Mouse (Mus musculus) skeletal muscle tissue, adult 2 months (tissue): ENCODE data around the gene Lix1.
A peak's percentile ranks its signal among the peaks of the same experiment; 100 is the strongest.
"Not testable (repeated sequence)": the region's sequence is repeated elsewhere in the genome, so short reads cannot be mapped to it uniquely, and the experiment has no call there.

Experiments used
- DNase-seq: peaks from one replicate; pipeline ENCODE4 v3.0.0-alpha.2; 2012; ENCODE audit warnings: low read depth, low spot score

Gene Lix1

DNA sequence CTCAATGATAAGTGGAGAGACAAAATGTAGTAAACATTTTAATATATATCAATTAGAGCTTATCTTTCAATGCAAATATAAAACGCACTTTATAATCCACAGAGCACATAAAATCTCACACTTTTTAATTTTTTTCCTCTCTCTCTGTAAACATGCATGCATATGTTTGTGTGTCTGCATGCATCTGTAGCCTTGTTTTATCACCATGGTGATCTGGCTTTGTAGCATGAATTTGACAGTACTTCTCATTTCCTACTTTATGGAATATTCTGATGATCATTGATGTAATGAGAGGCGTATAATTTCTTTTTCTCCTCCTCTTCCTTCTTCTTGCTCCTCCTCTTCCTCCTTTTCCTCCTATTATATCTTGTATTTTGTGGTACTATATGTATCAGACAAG is 9.7 kb downstream of the Lix1 start:
- DNase-seq = no peak

DNA sequence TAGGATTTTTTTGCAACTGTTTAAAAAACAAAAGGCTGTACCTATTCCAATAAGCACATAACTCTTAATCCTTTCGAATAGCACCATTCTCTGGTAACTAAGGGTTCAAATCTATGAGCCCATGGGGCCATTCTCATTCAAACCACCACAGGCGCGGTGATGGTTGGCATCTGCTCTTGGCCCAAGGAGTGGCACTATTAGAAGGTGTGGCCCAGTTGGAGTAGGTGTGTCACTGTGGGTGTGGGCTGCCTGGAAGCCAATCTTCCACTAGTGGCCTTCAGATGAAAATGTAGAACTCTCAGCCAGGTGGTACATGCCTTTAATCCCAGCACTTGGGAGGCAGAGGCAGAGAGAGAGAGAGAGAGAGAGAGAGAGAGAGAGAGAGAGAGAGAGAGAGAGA is 11.7 kb downstream of the Lix1 start:
- DNase-seq = no peak

DNA sequence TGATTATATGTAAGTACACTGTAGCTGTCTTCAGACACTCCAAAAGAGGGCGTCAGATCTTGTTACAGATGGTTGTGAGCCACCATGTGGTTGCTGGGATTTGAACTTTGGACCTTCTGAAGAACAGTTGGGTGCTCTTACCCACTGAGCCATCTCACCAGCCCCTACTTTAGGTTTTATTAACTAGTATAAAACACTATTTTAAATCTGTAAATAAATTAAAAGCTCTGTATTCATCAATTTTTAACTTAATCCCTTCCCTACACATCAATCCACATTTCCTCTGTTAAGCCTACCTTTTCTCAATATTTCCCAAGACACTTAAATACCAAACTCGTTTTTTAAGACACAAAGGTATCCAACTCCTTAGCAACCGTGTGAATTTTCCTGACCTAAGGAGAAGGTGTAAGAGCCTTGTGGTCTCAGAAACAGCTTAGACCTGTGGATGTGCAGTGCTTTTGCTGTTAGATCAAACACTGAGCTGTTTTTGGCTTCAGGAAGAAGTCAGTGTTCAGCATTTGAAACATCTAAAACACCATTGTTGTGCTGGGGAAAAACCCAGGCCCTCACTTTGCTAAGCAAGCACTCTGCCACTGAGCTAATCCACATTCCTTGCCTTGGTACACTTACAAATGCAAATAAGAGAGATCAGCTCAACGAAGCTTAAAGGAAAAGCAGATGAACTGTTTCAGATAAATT is 22.3 kb downstream of the Lix1 start:
- no peak for DNase-seq

DNA sequence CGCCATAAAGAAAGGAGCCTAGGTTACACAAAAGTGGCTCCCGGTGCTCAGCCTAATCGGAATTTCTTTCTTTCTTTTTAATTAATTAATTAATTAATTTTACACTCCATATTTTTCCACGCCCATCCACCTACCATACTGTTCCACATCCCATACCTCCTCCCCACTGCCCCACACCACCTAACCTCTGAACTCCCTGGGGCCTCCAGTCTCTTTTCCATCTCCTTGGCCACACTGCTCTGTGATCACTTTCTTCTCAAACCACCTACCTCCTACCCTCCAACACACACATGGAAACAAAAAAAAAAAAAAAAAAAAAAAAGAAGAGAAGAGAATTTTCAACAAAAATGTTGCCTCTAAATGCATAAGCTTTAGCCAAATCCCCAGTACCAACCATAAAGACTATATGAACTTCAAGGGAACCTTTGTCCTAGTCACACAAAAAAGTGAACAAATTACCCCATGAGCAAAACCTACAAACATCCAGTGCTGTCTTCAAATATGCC is 22.9 kb downstream of the Lix1 start:
- DNase-seq = no peak

DNA sequence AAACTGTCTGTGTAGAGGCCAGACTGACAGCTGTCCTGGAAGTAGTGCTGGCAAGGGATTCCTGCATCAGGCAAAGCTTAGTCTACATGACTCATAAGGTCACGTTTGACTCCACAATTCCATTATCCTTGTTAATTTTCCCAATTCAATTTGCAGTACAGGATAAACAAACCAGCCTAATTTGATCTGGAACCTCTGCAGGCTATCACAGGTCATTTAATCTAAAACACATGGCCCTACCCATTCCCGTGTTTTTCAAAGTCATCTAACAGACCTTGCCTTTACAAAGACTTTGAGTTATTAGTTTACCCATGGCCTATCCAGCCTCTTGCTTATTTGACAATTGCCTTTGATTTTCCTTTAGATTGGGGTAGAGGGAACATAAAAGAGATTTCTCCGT is 23.4 kb downstream of the Lix1 start:
- DNase-seq = no peak

DNA sequence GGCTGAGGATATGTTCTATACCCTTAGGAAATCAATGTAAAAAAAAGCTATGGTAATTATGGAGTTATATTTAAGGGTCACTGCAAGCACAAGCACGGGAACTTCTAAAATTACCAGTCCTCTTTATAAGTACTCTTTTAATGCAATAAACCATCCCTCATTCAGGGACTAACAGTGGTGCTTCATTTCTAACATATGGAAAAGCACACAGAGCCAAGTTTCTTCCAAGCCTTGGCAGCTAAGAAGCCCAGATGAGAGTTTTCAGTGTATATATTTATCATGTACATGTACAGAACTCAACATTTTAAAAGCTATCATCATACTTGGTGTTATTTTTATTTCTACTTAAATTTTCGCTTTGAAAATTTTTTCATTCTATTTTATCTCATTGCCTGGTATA is 26.4 kb downstream of the Lix1 start:
- DNase-seq = no peak

DNA sequence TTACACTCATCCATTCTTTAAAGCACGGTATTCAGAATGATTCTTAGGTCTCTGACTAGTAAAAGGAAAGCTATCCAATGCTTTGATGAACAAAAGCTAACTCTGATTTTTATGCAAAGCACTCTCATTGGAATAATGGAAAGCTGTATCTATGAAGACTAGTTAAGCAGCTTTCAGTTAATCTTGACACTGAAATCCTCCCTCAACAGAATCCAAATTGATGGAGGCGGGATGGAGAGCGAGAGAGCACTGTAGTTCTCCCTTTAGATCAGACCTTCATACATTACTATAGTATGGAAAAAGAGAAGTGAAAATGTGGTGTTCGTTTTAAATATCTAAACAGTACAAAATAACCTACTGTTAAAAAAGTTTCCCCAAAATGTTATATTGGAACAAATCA is 31.2 kb downstream of the Lix1 start:
- no peak for DNase-seq

DNA sequence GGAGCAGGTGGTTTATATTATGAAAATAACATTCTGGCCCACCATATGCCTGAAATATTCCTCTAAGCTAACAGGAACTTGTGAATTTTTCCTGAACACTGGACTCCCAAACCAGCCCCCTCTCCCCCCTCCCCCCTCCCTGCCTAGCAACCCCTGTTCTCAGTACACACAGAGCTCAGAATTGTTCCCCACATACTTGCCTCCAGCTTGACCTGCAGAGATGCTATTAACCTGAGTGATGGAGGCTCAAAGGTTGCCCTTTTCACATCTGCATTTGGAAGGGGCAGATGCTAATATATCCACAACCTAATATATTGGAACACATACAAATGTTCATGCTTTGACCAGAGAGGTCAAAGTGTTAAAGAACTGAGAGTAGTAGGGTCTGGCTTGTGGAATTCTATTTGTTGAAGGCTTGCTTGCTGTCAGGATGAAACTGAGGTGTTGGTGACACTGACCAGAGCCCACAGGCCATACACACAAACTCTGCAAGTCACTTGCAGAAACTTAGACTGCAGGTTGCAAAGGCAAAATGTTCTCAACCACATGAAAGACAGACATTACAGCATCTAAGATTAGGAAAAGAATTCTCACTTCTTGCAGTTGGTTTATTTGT is 36.2 kb downstream of the Lix1 start:
- no peak for DNase-seq

DNA sequence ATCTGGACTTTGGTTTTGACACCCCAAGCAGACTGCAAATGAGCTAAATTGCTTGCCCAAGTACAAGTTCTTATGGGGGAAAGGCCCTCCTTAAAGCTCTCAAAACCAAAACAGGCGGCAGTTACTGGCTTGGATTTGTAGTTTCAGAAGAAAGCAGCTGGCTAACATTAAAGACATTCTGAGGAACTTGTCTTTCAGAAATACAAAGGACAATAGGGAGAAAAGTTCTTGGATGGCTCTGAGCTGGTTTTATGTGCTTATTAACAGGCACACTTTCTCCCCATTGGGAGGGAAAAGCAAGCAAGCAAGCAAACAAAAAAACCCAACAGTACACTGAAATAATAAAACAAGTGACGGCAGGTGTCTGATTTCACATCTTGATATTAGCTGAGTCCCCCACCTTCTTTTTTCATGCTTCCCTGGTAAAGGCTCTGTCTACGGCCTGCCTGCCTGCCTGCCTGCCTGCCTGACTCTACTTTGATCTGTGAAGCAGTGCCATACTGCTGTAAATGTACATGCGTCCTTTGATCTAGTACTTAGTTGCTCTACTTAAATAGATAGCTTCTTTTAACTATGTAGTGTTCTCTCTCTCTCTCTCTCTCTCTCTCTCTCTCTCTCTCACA is 39.5 kb downstream of the Lix1 start:
- no peak for DNase-seq

DNA sequence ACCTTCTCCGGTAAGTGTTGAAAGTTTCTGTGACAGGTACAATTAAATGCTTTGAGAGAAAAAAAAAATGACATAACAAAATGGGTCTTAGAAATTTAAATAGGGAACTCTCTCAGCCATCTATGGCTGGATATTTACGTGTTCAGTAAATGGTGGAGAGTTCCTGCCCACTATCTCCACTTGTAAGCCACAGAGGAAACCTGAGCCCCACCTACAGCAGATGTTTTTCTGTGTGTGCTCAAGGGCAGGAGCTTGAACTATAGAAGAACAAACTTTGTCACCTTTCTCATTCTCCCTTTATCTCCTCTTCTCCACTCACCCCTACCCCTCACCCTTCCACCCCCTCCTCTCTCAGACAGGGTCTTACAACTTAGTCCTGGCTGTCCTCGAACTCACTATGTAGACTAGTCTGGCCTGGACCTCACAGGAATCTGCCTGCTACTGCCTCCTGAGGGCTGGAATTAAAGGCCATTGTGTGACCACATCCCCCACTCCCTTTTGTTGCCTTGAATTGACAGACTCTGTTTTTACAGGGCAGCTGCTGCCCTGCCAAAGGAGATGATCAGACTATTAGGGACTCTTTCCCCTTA is 41.9 kb downstream of the Lix1 start:
- DNase-seq = no peak

DNA sequence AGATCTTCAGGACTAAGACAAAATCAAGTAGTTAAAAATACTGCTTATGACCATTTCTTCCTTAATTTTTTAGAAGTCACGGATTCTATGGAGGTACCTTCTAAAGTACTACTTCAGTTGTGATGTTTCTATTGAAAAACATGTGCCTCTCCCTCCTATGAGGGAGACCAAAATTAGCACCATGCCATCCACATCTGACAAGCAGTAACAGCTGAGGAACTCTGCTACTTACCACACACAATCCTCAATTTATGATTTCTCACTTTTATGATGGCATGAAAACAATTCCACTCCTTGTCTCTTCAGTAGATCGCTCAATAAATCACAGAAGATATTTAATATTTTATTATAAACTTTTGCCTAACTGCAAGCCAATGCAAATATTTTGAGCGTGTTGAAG is 44.2 kb downstream of the Lix1 start:
- DNase-seq = no peak

DNA sequence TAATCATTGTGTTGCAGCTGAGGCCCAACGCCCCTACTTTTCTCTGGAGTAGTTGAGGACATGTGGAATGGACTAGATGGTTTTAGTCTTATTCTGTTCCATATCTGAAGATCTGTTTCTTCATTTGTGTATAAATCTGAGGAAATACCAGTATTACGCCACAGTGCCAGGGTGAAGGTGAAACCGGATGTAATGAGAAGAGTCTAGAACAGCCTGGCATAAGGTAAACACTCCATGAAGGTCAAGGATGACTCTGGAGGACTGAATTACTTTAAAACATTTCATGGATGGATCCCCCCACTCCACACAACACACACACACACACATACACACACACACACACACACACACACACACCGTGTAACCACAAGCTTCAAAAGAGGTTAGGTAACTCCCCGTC is 45.3 kb downstream of the Lix1 start:
- DNase-seq = no peak

DNA sequence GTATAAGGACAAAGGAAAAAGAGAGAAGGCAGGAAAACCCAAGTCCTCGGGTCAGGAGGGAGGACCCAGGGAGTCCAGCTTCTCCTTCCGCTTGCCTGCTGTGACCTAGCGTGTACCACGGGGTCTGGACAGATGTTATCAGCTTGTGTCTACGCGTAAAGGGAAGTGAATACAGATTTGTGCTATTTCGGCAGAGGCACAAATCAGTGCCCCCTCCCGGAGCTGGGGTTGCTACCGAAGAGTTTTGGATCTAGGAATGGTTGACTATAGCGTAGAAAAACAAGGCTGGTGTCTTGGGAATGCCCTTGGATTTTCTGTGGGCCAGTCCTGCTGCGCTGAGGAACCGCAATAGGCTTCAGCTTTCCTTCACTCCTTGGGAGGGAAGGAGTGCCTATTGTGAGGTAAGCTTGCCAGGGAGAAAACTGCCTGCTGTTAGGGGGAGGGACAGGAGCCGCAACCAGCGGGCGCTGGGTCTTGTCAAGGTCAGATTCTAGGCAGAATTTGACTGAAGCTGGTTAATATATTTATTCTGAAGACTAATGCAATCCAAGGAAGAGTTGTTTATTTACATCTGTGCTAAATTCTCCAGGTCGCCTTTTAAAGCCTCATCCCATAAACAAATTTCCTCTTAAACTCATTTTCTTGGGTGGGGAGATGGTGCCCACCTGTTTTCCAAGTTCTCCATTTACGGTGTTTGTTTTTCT is 46.4 kb downstream of the Lix1 start:
- peak; percentile 27 for DNase-seq

DNA sequence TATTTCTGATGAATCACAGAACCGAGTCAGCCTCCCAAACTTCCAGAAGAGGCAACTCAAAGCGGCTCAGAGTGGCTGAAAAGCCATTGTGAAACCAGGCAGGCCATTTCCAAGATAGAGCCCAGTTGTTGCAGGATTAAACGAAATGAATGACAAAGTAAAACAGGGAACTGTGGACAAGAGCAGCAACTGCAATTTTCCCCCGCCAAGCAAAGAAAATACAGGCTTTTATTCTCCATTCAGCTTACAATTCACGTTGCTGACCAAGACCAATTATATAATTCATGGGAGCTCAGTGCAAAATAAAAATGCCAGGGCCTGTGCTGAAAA is 46.9 kb downstream of the Lix1 start:
- DNase-seq = peak; percentile 8

DNA sequence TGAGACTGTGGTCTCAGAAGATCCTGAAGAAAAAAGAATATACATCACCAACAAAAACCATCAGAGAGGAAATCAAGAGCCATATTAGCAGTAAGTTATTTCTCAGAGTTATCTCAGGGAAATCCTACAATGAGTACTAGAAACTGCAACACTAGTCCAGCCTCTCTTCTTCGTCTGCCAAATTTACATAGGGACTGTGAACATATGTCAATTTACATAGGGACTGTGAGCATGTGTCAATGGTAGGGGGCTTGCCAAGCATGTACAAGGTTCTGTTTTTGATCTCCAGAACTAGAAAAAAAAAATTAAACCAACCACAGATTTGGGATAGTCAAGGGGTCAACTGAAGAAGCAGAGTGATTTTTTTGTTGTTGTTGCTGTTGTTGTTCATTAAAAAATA is 48.6 kb downstream of the Lix1 start:
- DNase-seq = no peak

DNA sequence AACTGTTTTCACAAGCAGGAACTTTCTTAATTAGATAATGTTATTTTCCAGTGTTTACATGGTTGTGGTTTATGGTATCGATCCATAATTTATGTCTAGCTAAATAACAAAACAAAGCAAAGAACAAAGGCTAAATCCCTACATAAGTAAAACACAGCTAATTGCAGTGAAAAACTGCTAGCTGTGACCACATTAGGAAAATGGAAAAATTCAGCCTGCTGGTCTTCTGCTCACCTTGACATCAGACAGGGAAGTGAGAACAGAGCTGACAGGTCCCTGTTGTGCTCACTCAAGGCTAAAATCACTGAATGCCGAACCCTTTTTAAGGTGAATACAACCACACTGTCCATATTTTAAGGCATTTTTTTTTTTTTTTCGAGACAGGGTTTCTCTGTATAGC is 50.1 kb downstream of the Lix1 start:
- DNase-seq = no peak

DNA sequence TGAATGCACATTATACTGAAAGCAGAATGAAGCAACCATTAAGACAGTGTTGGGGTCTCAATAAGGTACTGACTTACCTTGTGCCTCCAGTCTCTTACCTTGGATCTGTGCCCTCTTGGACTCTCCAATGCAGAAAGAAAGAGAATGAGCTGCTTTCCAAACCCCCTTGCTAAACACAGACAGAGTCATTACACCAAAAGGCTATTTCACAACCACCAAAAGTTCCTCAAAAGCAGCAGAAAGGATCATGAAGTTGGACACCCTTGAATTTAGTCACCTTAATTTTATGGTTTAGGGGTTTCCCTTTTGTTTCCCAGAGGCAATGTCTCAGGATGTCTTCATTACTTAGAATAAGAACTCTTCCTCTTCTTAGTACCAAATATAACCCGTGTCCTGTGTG is 52.1 kb downstream of the Lix1 start:
- no peak for DNase-seq

DNA sequence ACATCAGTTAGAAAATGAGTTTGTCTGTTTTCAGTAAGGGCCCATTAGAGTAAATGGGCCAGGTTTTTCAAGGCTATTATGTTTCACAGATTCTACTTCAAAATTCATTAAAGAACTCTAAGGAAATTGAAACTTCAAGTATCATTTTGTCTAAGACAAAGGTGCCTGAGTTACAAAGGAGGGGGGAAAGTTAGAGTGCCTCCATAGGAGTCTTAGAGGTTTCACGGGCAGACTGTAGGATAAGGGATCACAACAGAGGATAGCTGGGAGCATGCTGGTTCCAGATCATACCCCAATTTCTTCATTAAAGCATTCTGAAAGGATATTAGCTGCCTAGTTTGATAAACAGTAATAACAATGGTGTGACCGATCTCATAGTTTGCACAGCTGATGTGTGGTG is 83.3 kb downstream of the Lix1 start:
- DNase-seq = no peak

DNA sequence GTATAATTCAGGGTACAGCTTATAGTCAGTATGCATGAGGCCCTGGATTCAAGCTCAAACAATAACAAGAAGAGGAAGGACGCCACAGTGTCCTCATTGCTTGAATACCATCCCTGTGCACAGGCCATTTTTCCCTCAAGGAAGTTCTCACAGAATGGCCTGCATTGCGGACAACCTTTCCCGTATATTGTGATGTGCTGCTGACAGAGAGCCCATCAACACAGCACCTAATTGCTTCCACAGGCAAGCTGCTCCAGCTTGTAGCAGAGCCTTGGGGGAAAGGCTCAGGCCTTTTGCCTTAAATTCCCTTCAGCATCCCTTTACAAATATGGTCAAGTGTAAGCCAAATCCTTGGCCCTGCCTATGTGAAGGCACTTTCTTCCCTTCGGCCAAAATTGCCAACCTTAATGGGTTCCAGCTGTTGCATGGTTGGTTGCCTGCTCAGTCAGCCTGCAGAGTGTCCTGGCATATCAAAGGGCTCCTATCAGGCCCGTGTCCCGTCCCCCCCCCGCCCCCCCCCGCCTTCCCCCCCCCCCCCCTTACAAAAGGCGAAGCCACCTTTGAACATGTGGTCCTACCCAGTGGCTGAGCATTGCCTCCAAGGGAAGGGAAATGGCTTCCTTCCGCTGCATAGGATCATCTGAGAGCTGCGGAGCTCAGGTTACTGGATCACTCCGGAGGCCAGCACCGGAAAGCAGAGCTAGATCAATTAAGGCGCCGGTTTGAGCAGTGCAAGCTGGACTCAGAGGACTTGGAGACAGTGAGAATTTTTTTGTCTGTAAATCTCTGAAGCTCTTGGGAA is 88.5 kb downstream of the Lix1 start:
- DNase-seq = no peak

DNA sequence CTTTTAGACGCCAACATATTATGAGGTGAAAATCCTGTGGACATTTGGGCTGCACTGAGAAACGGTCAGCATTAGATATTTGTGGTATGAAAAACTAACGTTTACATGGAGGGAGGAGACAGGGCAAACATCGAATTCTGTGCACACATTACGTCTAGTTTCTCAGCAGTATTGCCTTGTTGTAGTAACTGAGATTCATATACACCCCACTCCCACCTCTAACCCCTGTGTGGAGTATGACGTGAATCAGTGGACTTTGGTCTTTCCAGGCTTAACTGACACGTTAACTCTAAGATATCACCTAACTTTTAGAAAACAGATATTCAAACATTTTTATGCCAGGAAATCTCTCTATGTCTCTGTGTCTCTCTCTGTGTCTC is 89.1 kb downstream of the Lix1 start:
- no peak for DNase-seq

DNA sequence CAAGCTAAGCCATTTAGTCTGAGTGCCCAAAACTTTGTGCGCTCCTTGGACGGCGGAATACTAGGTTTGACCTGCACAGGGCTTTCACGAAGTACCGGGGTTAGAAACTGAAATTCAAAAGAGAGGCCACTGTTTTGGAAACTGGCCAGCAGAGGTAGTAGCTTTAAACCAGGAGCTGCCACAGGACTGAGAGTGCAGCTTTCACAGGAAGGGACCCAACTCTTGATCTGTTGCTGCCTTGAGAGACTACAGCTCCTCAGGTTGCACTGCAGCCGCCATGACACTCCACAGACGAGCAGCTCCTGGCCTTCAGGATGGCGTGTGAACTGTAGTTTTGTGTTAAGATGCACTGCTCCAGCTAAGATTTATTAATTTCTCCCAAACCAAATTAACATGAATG is 89.6 kb downstream of the Lix1 start:
- no peak for DNase-seq

DNA sequence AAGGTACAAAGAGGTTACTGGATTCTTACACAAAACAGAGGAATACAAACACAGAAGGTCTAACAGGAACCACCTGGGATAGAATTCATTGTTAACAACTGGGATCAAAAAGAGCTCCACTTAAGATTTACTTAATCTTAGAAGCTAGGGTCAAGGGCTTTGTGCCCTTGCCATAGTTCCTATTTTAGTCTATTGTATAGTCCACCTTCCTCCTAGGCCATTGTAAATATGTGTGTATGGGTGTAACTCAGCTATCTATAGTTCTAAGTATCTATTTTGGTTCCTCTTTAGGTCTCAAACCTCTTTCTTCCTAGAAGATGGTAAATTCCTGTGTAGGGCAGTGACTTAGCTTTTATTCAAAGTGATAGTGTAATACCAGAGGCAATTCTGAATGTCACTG is 93.8 kb downstream of the Lix1 start:
- DNase-seq = not testable (repeated sequence)
